Mouse (Mus musculus) heart, embryonic 10.5 days (tissue): ENCODE measurements around the gene Fgfr2. TPM values are rescaled to one million over a fixed set of nuclear protein-coding genes. Genes with fewer than 3 reads are reported as not detected.
A peak's percentile ranks its signal among the peaks of the same experiment; 100 is the strongest.

Experiments used
- DNase-seq: peaks from one replicate; pipeline ENCODE4 v3.0.0-alpha.2; 2017; ENCODE audit warnings: low spot score
- H3K27ac ChIP-seq: fragments of 300-500 bp; sonication (generic); 2 replicates; pipeline ENCODE4 v1.5.1; 2016; ENCODE audit warnings: mild to moderate bottlenecking
- H3K27me3 ChIP-seq: fragments of 300-500 bp; sonication (generic); 2 replicates; pipeline ENCODE4 v1.6.1; 2016; ENCODE audit warnings: mild to moderate bottlenecking; ENCODE audit not compliant: poor library complexity, insufficient read depth, severe bottlenecking
- H3K36me3 ChIP-seq: fragments of 300-500 bp; sonication (generic); 2 replicates; pipeline ENCODE4 v1.6.1; 2016; ENCODE audit warnings: mild to moderate bottlenecking, moderate library complexity
- H3K4me1 ChIP-seq: fragments of 300-500 bp; sonication (generic); 2 replicates; pipeline ENCODE4 v1.6.1; 2016; ENCODE audit warnings: mild to moderate bottlenecking
- H3K4me3 ChIP-seq: fragments of 300-500 bp; sonication (generic); 2 replicates; pipeline ENCODE4 v1.5.1; 2016; ENCODE audit warnings: mild to moderate bottlenecking, moderate library complexity
- H3K9me3 ChIP-seq: fragments of 300-500 bp; sonication (generic); 2 replicates; pipeline ENCODE4 v1.6.1; 2016; ENCODE audit warnings: mild to moderate bottlenecking, moderate library complexity
- WGBS: fragments of 180-500 bp; shearing (Covaris S2); methylation state at CpG from one replicate; pipeline ENCODE4 v1.1.7; 2016; 5-methylcytosine and 5-hydroxymethylcytosine counted together
- polyA plus RNA-seq: library from polyadenylated mRNA; unstranded; fragments of >200 nt; fragmentation: Nextera tagmentation; extraction: Ambion mirVana; gene quantifications from 2 replicates; pipeline ENCODE4 v1.2.1, GENCODE M21; 2016

Fgfr2 gene
- polyA plus RNA-seq, 1 experiment from 2014 or later, result 46.6 TPM

GRCm38 (mm10) chr7:132637292-132637691 is 485.9 kb downstream of the Fgfr2 start:
- DNase-seq, result no peak
- 58% methylated on average over 12 of the region's 12 CpGs for WGBS

GRCm38 (mm10) chr7:132631313-132631712 is 491.8 kb downstream of the Fgfr2 start:
- WGBS, result 83% methylated on average over 11 of the region's 11 CpGs
- no peaks in the 10 kb centered on the region; the same call in 1 of the 2 replicates for H3K4me1 ChIP-seq
- H3K4me3 ChIP-seq, result no peak overlapping the region
- no peaks in the 10 kb centered on the region for H3K9me3 ChIP-seq
- no peak overlapping the region for H3K27ac ChIP-seq
- no peak for DNase-seq
- no peaks in the 10 kb centered on the region for H3K36me3 ChIP-seq
- H3K27me3 ChIP-seq, result peaks cover 9% of the 10 kb centered on the region; the same call in 1 of the 2 replicates

More at GRCm38 (mm10) chr7:132637292-132637691, 485.9 kb downstream of the Fgfr2 start:
- Histone ChIP-seq H3K4me1 (0 out of 2 replicates have a peak, but pooled peaks cover 4% of the 10 kb centered on the region), H3K9me3 (no peaks in the 10 kb centered on the region), H3K27ac (no peak overlapping the region), H3K36me3 (no peaks in the 10 kb centered on the region), H3K4me3 (no peak overlapping the region), H3K27me3 (peaks cover 17% of the 10 kb centered on the region)

DNA sequence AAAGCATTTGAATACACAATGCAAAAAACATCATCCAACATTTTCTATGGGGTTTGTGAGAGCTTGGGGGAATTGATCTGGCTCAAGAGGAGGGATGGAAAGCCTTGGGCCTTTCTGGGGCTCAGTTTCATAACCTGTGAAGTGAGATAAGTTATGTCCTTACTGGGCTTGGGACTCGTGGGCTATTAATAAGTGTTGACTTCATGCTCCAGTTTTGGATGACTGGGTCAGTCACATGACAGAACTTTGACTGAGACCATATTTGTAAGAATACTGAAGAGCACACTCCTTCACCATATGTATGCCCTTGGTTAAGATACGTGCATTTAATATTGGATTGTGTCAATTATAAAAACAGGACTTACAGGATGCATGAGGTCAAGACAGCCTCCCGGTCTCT is 495.7 kb downstream of the Fgfr2 start:
- H3K27ac ChIP-seq, result peak overlapping the region; percentile 57; the same call in 1 of the 2 replicates
- 0 out of 2 replicates have a peak, but pooled peaks cover 5% of the 10 kb centered on the region for H3K27me3 ChIP-seq
- peaks cover 4% of the 10 kb centered on the region; the same call in 1 of the 2 replicates for H3K4me1 ChIP-seq
- H3K9me3 ChIP-seq, result no peaks in the 10 kb centered on the region
- no peak overlapping the region for H3K4me3 ChIP-seq
- DNase-seq, result no peak
- 70% methylated on average over 3 of the region's 3 CpGs for WGBS
- H3K36me3 ChIP-seq, result no peaks in the 10 kb centered on the region

DNA sequence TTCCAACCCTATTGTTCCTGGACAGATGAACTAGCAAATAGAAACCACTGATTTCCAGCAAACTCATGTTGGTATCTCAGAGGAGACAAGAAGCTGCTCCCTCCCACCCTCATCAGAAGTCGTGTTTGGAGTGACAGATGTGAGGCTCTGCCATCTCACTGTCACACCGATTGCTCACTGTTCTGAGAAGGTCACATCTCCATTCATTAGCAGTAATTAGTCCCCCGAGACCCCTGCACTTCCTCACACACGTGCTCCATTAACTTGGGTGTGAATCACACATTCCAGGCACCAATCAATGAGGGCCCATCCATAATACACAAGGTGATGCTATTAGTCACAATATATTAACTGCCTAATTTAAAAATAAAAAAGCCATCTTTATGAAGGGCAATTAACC is 497.0 kb downstream of the Fgfr2 start:
- Histone ChIP-seq H3K27ac (no peak overlapping the region), H3K4me1 (peaks cover 4% of the 10 kb centered on the region; the same call in 1 of the 2 replicates), H3K36me3 (no peaks in the 10 kb centered on the region), H3K9me3 (no peaks in the 10 kb centered on the region), H3K27me3 (0 out of 2 replicates have a peak, but pooled peaks cover 5% of the 10 kb centered on the region), H3K4me3 (no peak overlapping the region)
- no peak for DNase-seq
- 55% methylated on average over 4 of the region's 4 CpGs for WGBS

GRCm38 (mm10) chr7:132624161-132624560 is 499.0 kb downstream of the Fgfr2 start:
- Histone ChIP-seq H3K27me3 (no peaks in the 10 kb centered on the region), H3K27ac (no peak overlapping the region), H3K9me3 (no peaks in the 10 kb centered on the region), H3K4me3 (no peak overlapping the region), H3K4me1 (peaks cover 4% of the 10 kb centered on the region; the same call in 1 of the 2 replicates), H3K36me3 (no peaks in the 10 kb centered on the region)
- WGBS, result 82% methylated on average over 10 of the region's 10 CpGs
- DNase-seq, result no peak

DNA sequence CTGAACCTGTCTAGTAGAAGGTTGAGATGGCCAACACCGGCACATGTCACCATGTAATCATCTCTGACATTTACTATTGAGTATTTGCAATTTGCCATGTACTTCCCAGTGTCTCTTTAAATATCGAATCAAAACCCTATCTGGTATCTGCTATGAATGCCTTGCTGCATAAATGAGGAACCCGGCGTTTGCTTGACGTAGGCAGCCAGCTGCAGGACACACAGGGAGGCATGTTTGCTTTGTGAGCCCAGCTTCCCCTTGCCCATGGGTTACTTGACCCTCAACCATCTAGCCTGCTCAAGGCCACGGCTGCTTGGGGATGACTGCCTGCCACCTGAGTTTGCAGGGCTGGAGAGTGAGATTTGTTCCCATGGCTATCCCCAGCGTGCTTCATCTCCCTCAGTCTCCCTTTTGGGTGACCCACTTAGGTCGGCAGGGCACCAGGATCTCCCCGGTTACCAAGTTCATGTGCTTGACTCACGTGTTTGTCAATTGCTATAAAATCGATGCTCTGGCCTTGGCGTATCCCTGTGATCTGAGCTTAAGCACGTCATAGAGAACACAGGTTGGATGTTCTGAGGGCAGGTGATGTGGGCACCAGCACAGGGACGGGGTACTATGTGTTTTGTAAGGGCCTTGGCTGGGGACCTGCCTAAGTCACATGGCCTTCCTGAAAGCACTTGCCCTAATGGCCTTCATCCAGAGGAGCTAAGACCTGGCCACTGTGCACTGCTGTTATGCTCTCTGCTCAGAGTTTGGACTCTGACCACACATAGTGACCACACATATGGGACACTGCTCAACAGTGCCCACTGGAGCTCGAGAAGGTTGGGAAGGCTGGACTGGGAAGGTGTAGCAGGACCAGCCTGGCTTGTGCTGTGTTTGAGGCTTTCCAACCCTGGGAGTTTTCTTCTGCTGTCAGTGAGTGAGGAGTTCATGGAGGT is 502.9 kb downstream of the Fgfr2 start:
- H3K27ac ChIP-seq, result no peak overlapping the region
- 86% methylated on average over 15 of the region's 15 CpGs for WGBS
- no peak overlapping the region for H3K4me3 ChIP-seq
- no peaks in the 10 kb centered on the region for H3K36me3 ChIP-seq
- no peak for DNase-seq
- H3K4me1 ChIP-seq, result peaks cover 8% of the 10 kb centered on the region
- peaks cover 23% of the 10 kb centered on the region; the same call in 1 of the 2 replicates for H3K27me3 ChIP-seq
- H3K9me3 ChIP-seq, result no peaks in the 10 kb centered on the region

DNA sequence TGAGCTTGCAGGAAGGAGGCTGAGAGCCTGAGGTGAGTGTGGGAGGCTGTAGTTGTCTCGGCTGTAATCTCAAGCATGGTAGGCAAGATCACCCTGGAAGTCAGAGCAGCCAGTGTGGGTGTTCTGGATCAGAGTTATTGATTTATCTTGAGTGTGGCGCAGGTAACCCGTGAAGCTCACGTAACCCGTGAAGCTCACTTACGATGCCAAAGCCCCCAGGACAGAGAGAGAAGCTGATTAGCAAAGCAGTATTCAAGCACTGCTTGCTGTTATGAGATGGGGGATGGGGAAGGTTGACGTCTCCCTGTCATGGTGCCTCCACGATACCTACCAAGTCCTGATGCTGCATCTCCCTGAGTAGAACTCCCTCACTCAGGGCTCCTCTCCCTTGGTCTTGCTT is 503.6 kb downstream of the Fgfr2 start:
- Histone ChIP-seq H3K27me3 (peaks cover 27% of the 10 kb centered on the region; the same call in 1 of the 2 replicates), H3K4me1 (peaks cover 14% of the 10 kb centered on the region)

DNA sequence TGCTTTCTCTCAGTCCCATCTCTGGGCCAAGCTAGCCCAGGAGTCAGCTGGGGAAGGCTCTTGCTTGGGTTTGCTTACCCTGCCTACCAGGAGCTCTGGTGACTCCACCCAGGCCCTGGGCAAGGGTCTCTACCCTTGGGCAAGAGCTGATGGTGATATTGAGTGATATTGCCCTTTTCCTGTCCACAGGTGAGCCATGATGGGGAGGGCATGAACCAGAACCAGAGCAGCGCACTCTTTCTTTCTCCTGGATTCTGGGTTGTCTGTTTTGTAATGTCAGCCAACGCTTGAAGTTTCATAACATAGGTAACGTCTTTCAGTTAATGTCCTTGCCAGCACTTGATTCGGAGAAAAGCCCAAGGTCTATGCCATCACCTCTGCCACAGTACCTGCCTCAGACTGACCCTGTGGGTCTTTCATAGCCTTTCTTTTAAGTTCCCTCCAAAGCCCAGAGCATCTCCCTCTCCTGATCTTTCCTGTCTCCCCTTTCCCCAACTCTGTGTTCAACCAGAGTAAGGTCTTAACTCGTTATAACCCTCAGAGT is 506.1 kb downstream of the Fgfr2 start:
- 84% methylated on average over 5 of the region's 5 CpGs for WGBS
- H3K36me3 ChIP-seq, result no peaks in the 10 kb centered on the region
- H3K9me3 ChIP-seq, result no peaks in the 10 kb centered on the region
- peaks cover 10% of the 10 kb centered on the region for H3K4me1 ChIP-seq
- H3K27me3 ChIP-seq, result peaks cover 27% of the 10 kb centered on the region; the same call in 1 of the 2 replicates
- no peak for DNase-seq
- no peak overlapping the region for H3K4me3 ChIP-seq
- no peak overlapping the region for H3K27ac ChIP-seq

More for the DNA sequence above, 503.6 kb downstream of the Fgfr2 start:
- H3K36me3 ChIP-seq, result no peaks in the 10 kb centered on the region
- WGBS, result 88% methylated on average over 8 of the region's 8 CpGs
- no peak overlapping the region for H3K27ac ChIP-seq
- H3K9me3 ChIP-seq, result no peaks in the 10 kb centered on the region
- H3K4me3 ChIP-seq, result no peak overlapping the region
- no peak for DNase-seq

GRCm38 (mm10) chr7:132616391-132616790 is 506.8 kb downstream of the Fgfr2 start:
- Histone ChIP-seq H3K9me3 (no peaks in the 10 kb centered on the region), H3K4me1 (peaks cover 10% of the 10 kb centered on the region), H3K4me3 (no peak overlapping the region), H3K27ac (no peak overlapping the region), H3K27me3 (peaks cover 27% of the 10 kb centered on the region; the same call in 1 of the 2 replicates), H3K36me3 (no peaks in the 10 kb centered on the region)
- 39% methylated on average over 6 of the region's 6 CpGs for WGBS
- no peak for DNase-seq

GRCm38 (mm10) chr7:132615346-132615745 is 507.8 kb downstream of the Fgfr2 start:
- Histone ChIP-seq H3K27me3 (peaks cover 27% of the 10 kb centered on the region; the same call in 1 of the 2 replicates), H3K4me3 (no peak overlapping the region), H3K9me3 (no peaks in the 10 kb centered on the region), H3K27ac (no peak overlapping the region; the same call in 1 of the 2 replicates), H3K36me3 (no peaks in the 10 kb centered on the region), H3K4me1 (peaks cover 15% of the 10 kb centered on the region)
- no peak for DNase-seq
- 16% methylated on average over 3 of the region's 3 CpGs for WGBS

GRCm38 (mm10) chr7:132611530-132611929 is 511.6 kb downstream of the Fgfr2 start:
- DNase-seq, result no peak
- no peaks in the 10 kb centered on the region for H3K9me3 ChIP-seq
- H3K27ac ChIP-seq, result no peak overlapping the region
- 97% methylated on average over 8 of the region's 8 CpGs for WGBS
- H3K4me1 ChIP-seq, result peaks cover 19% of the 10 kb centered on the region
- H3K4me3 ChIP-seq, result no peak overlapping the region
- H3K27me3 ChIP-seq, result peaks cover 26% of the 10 kb centered on the region
- no peaks in the 10 kb centered on the region for H3K36me3 ChIP-seq

GRCm38 (mm10) chr7:132610468-132611318 is 512.5 kb downstream of the Fgfr2 start, which contains the start of gene Lhpp:
Gene Lhpp (plus strand): TSS chr7:132610638.
- peak within 1 kb of the TSS; percentile 78 for H3K4me3 ChIP-seq
- peaks cover 19% of the 10 kb centered on the region for H3K4me1 ChIP-seq
- DNase-seq, result peak; percentile 92
- no peaks in the 10 kb centered on the region for H3K9me3 ChIP-seq
- peak within 1 kb of the TSS; percentile 82 for H3K27ac ChIP-seq
- WGBS, result 7% methylated on average over 44 of the region's 44 CpGs
- no peaks in the 10 kb centered on the region for H3K36me3 ChIP-seq
- H3K27me3 ChIP-seq, result peaks cover 25% of the 10 kb centered on the region
